Mouse (Mus musculus): ENCODE data around the gene Gm42906. TPM values are rescaled to one million over a fixed set of nuclear protein-coding genes. Genes with fewer than 3 reads are reported as not detected.

The Gm42906 gene
- polyA plus RNA-seq (2015; fragmentation: Nextera tagmentation; extraction: Ambion mirVana): 0.38 and 0.46 TPM in 2 replicates

DNA sequence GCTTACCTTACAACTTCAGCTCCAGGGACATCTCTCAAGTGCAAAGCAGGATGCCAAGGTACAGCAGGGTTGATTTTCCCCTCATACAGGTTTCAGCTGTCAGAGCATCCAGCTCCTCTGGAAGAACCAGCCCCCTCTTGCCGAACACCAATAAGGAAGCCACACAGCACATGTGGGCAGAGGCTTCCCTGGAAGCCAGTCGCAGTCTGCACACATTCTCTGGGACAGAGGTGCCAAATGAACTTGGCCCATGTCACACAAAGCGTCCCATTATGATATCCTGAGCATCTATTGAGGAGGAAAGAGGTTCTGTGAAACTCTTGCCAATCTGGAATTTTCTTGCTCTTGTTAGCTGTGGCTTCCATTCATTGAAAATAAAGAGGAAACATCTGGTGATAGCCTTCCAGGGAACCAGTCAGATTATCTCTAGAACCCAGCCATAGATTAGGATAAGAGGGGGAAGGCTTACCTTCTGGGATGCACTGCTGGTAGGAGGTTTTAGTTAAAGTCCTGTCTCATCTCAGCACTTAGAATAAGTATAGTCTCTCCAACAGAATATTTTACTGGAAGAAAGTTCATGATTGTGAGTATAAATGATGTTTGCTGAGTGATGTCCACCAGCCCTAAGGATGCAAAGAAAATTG, at the start of gene Gm42906:
Gene Gm42906 (minus strand): TSS at position 51 of the 644 bp plus-strand sequence.
- no peaks in the 10 kb centered on the region for H3K9me3 ChIP-seq (replicated peaks)
- ATAC-seq (replicated peaks; ENCODE audit: insufficient number of reproducible peaks, insufficient read depth, low FRiP score, low read depth): no peak
- WGBS: 41% methylated on average over 3 of the region's 3 CpGs
- H3K27me3 ChIP-seq: no peaks in the 10 kb centered on the region
- H3K4me1 ChIP-seq (replicated peaks): peaks cover 3% of the 10 kb centered on the region; the same call in 1 of the 2 replicates
- H3K4me3 ChIP-seq: no peak within 1 kb of the TSS
- H3K9ac ChIP-seq: no peak within 1 kb of the TSS
- no peaks in the 10 kb centered on the region for H3K36me3 ChIP-seq
- H3K4me2 ChIP-seq: no peak within 1 kb of the TSS
- no peak within 1 kb of the TSS for H3K27ac ChIP-seq

GRCm38 (mm10) chr5:151445695-151446094, 17.7 kb upstream of the Gm42906 start:
- no peaks in the 10 kb centered on the region for H3K36me3 ChIP-seq
- H3K27ac ChIP-seq: no peak overlapping the region
- no peaks in the 10 kb centered on the region; the same call in 1 of the 2 replicates for H3K27me3 ChIP-seq
- H3K4me1 ChIP-seq (replicated peaks): no peaks in the 10 kb centered on the region
- no peaks in the 10 kb centered on the region for H3K9me3 ChIP-seq (replicated peaks)
- H3K4me3 ChIP-seq: no peak overlapping the region
- H3K9ac ChIP-seq: no peak overlapping the region
- no peak for ATAC-seq (replicated peaks; ENCODE audit: insufficient number of reproducible peaks, insufficient read depth, low FRiP score, low read depth)
- H3K4me2 ChIP-seq: no peak overlapping the region

DNA sequence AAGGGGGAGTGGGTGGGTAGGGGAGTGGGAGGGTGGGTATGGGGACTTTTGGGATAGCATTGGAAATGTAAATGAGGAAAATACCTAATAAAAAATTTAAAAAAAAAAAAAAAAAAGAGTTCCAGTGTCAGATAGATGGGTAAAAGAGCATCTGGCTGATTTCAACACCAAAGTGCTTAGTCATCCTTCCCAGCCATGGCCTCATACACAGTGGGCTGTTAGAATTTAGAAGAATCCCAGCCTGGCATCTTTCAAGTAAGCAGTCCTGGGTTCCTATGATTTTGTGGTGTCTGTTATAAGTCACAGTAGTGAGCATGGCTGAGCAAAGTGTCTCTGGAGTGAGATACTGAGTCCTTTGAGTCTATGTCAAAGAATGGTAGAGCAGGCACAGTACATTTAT, 7.1 kb upstream of the Gm42906 start:
- H3K9me3 ChIP-seq (replicated peaks): no peaks in the 10 kb centered on the region
- ATAC-seq (replicated peaks; ENCODE audit: insufficient number of reproducible peaks, insufficient read depth, low FRiP score, low read depth): no peak
- no peak overlapping the region for H3K4me2 ChIP-seq
- H3K27me3 ChIP-seq: no peaks in the 10 kb centered on the region
- H3K4me3 ChIP-seq: no peak overlapping the region
- H3K9ac ChIP-seq: no peak overlapping the region
- H3K36me3 ChIP-seq: no peaks in the 10 kb centered on the region
- no peaks in the 10 kb centered on the region for H3K4me1 ChIP-seq (replicated peaks)
- H3K27ac ChIP-seq: no peak overlapping the region

DNA sequence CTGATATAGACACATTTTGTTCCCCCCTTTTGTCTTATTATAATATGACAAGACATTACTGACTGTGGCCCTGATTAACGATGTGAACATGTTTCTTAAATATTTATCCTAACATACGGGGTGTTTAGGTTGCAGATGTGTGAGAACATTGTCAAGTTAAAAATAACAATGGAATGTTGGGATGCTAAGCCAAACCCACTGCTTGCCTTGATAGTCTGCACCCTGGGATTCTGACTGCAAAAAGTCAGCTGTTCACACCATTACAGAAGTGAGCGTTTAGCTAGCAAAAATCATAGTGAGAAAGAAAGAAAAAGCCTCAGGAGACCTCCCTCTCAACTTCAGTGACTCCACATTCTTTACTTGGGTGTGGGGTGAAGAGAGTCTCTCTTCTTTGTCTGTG, 1.5 kb downstream of the Gm42906 start:
- 44% methylated on average over 3 of the region's 3 CpGs for WGBS

GRCm38 (mm10) chr5:151422692-151423091, 5.3 kb downstream of the Gm42906 start:
- Histone ChIP-seq H3K9me3 (replicated peaks) (no peaks in the 10 kb centered on the region), H3K9ac (no peak overlapping the region), H3K27me3 (no peaks in the 10 kb centered on the region), H3K4me3 (no peak overlapping the region), H3K36me3 (no peaks in the 10 kb centered on the region), H3K27ac (no peak overlapping the region), H3K4me2 (no peak overlapping the region), H3K4me1 (replicated peaks) (peaks cover 12% of the 10 kb centered on the region)
- 82% methylated on average over 6 of the region's 6 CpGs for WGBS
- ATAC-seq (replicated peaks; ENCODE audit: insufficient number of reproducible peaks, insufficient read depth, low FRiP score, low read depth): no peak

More for the DNA sequence above, 1.5 kb downstream of the Gm42906 start:
- Histone ChIP-seq H3K9ac (no peak overlapping the region), H3K4me1 (replicated peaks) (peaks cover 12% of the 10 kb centered on the region), H3K27me3 (no peaks in the 10 kb centered on the region), H3K4me3 (no peak overlapping the region), H3K9me3 (replicated peaks) (no peaks in the 10 kb centered on the region), H3K36me3 (no peaks in the 10 kb centered on the region), H3K4me2 (no peak overlapping the region), H3K27ac (no peak overlapping the region)
- no peak for ATAC-seq (replicated peaks; ENCODE audit: insufficient number of reproducible peaks, insufficient read depth, low FRiP score, low read depth)

- Histone ChIP-seq H3K27me3 (no peaks in the 10 kb centered on the region), H3K9me3 (replicated peaks) (no peaks in the 10 kb centered on the region), H3K4me3 (no peak overlapping the region), H3K9ac (no peak overlapping the region), H3K4me1 (replicated peaks) (peaks cover 12% of the 10 kb centered on the region), H3K27ac (no peak overlapping the region), H3K36me3 (no peaks in the 10 kb centered on the region), H3K4me2 (no peak overlapping the region)
- no peak for ATAC-seq (replicated peaks; ENCODE audit: insufficient number of reproducible peaks, insufficient read depth, low FRiP score, low read depth)
- WGBS: 26% methylated on average over 7 of the region's 7 CpGs
Observed at GRCm38 (mm10) chr5:151421859-151422258, 6.1 kb downstream of the Gm42906 start.

GRCm38 (mm10) chr5:151418551-151418950, 9.4 kb downstream of the Gm42906 start:
- H3K4me2 ChIP-seq: no peak overlapping the region
- H3K4me3 ChIP-seq: no peak overlapping the region
- 78% methylated on average over 2 of the region's 2 CpGs for WGBS
- H3K27me3 ChIP-seq: no peaks in the 10 kb centered on the region
- H3K9me3 ChIP-seq (replicated peaks): no peaks in the 10 kb centered on the region
- no peak overlapping the region for H3K9ac ChIP-seq
- peaks cover 11% of the 10 kb centered on the region for H3K4me1 ChIP-seq (replicated peaks)
- no peak overlapping the region for H3K27ac ChIP-seq
- H3K36me3 ChIP-seq: no peaks in the 10 kb centered on the region
- ATAC-seq (replicated peaks; ENCODE audit: insufficient number of reproducible peaks, insufficient read depth, low FRiP score, low read depth): no peak

- Histone ChIP-seq H3K27me3 (no peaks in the 10 kb centered on the region), H3K4me3 (no peak overlapping the region), H3K9ac (no peak overlapping the region), H3K36me3 (no peaks in the 10 kb centered on the region), H3K9me3 (replicated peaks) (no peaks in the 10 kb centered on the region), H3K27ac (no peak overlapping the region), H3K4me1 (replicated peaks) (peaks cover 14% of the 10 kb centered on the region), H3K4me2 (no peak overlapping the region)
- no peak for ATAC-seq (replicated peaks; ENCODE audit: insufficient number of reproducible peaks, insufficient read depth, low FRiP score, low read depth)
- 55% methylated on average over 2 of the region's 2 CpGs for WGBS
Observed at GRCm38 (mm10) chr5:151417421-151418038, 10.4 kb downstream of the Gm42906 start.

GRCm38 (mm10) chr5:151416988-151417387, 11.0 kb downstream of the Gm42906 start:
- ATAC-seq (replicated peaks; ENCODE audit: insufficient number of reproducible peaks, insufficient read depth, low FRiP score, low read depth): no peak
- no peaks in the 10 kb centered on the region for H3K27me3 ChIP-seq
- H3K4me3 ChIP-seq: no peak overlapping the region
- no peaks in the 10 kb centered on the region for H3K36me3 ChIP-seq
- 8% methylated on average over 1 of the region's 1 CpGs for WGBS
- peaks cover 8% of the 10 kb centered on the region for H3K4me1 ChIP-seq (replicated peaks)
- H3K4me2 ChIP-seq: no peak overlapping the region
- no peak overlapping the region for H3K9ac ChIP-seq
- no peaks in the 10 kb centered on the region for H3K9me3 ChIP-seq (replicated peaks)
- H3K27ac ChIP-seq: no peak overlapping the region

DNA sequence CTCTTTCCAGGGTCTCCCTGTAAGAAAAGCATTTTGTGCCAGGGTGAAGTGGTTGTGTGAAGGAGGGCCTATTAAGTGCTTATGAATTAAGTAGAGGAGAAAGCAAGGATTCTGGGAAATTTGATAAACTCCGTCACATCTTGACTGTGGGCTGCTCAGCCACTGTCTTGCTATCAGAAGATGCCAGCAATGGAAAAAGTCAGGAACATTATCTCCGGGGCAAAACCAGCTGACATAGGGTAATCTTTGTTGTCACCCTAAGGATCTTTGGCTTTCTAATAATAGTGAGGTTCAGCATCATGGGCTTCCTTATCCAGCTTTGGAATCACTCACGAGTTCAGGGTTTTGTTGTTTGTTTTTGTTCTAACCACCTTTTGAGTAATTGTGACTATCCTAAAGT, 14.3 kb downstream of the Gm42906 start:
- Histone ChIP-seq H3K4me1 (replicated peaks) (peaks cover 6% of the 10 kb centered on the region), H3K27ac (no peak overlapping the region), H3K4me3 (no peak overlapping the region), H3K36me3 (no peaks in the 10 kb centered on the region), H3K27me3 (no peaks in the 10 kb centered on the region), H3K4me2 (no peak overlapping the region), H3K9me3 (replicated peaks) (no peaks in the 10 kb centered on the region), H3K9ac (no peak overlapping the region)
- ATAC-seq (replicated peaks; ENCODE audit: insufficient number of reproducible peaks, insufficient read depth, low FRiP score, low read depth): no peak
- WGBS: 30% methylated on average over 3 of the region's 3 CpGs

DNA sequence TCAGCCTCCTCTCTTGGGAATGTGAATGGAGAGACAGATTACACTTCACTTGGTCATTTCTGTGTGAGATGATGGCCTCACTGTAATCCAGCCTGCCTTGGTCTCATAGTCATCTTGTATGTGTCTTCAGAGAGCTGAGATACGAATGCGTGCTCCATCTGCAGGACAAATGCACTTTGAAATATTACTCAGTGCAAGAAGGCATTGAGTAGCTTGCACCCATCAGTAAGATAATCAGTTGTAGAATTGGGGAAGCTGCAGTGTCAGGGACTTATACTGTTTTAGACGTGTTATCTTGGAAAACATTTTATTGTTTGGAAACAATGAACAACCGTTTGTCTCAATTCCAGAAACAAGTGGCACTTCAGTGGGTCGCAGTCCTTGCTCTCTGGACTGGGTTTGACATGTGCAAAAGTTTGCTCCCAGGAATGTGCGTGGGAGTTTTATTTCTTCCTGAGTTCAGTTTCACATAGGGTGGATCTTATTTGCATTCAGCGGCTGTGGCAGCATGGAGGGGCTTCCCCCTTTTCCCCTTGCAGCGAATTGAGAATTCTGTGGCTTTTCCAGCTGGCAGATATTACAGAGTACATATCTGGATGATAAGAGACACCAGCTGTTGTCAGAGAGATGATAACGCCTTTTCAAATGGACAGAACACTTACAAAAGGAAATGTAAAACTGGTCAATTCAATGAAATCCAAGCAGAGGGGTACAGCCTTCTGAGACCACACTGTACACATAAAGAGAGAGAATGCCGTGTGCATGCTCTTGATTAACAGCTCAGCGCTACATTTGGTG, 15.1 kb downstream of the Gm42906 start:
- H3K27ac ChIP-seq: no peak overlapping the region
- no peak for ATAC-seq (replicated peaks; ENCODE audit: insufficient number of reproducible peaks, insufficient read depth, low FRiP score, low read depth)
- H3K36me3 ChIP-seq: no peaks in the 10 kb centered on the region
- WGBS: 34% methylated on average over 11 of the region's 11 CpGs
- no peak overlapping the region for H3K9ac ChIP-seq
- no peak overlapping the region for H3K4me3 ChIP-seq
- no peak overlapping the region for H3K4me2 ChIP-seq
- H3K27me3 ChIP-seq: no peaks in the 10 kb centered on the region
- H3K4me1 ChIP-seq (replicated peaks): peaks cover 6% of the 10 kb centered on the region
- no peaks in the 10 kb centered on the region for H3K9me3 ChIP-seq (replicated peaks)

Data from heart, embryonic 15.5 days (tissue).